Mouse (Mus musculus) retina, embryonic 14.5 days (tissue): ENCODE data around the gene Hps4.

Experiments
- DNase-seq: peaks from one replicate; pipeline ENCODE4 v3.0.0-alpha.2; 2015; ENCODE audit warnings: low spot score

Hps4 gene

GRCm38 (mm10) chr5:112367929-112368328 lies 25.0 kb downstream of the Hps4 start:
- no peak for DNase-seq

GRCm38 (mm10) chr5:112368666-112369065 lies 25.8 kb downstream of the Hps4 start:
- peak; percentile 4 for DNase-seq

GRCm38 (mm10) chr5:112369326-112369725 lies 26.4 kb downstream of the Hps4 start:
- DNase-seq, result no peak

GRCm38 (mm10) chr5:112370236-112370813 lies 27.4 kb downstream of the Hps4 start:
- DNase-seq, result no peak

GRCm38 (mm10) chr5:112371933-112372332 lies 29.1 kb downstream of the Hps4 start:
- peak; percentile 51 for DNase-seq

GRCm38 (mm10) chr5:112376111-112376510 lies 33.2 kb downstream of the Hps4 start:
- no peak for DNase-seq

GRCm38 (mm10) chr5:112377380-112377779 lies 34.5 kb downstream of the Hps4 start:
- DNase-seq, result no peak

- DNase-seq, result no peak
These were observed 35.8 kb downstream of the Hps4 start for GRCm38 (mm10) chr5:112378716-112379115.

- DNase-seq, result no peak
These were observed 38.3 kb downstream of the Hps4 start for GRCm38 (mm10) chr5:112381154-112381553.

- DNase-seq, result peak; percentile 12
These were observed 39.2 kb downstream of the Hps4 start for GRCm38 (mm10) chr5:112382042-112382441.

GRCm38 (mm10) chr5:112382641-112383330 lies 39.9 kb downstream of the Hps4 start:
- DNase-seq, result peak; percentile 50

- no peak for DNase-seq
These were observed 42.1 kb downstream of the Hps4 start for GRCm38 (mm10) chr5:112384805-112385472.

- no peak for DNase-seq
These were observed 43.1 kb downstream of the Hps4 start for GRCm38 (mm10) chr5:112385973-112386372.

GRCm38 (mm10) chr5:112389352-112389751 lies 46.5 kb downstream of the Hps4 start:
- DNase-seq, result no peak

- no peak for DNase-seq
These were observed 48.1 kb downstream of the Hps4 start for GRCm38 (mm10) chr5:112391002-112391401.

GRCm38 (mm10) chr5:112391676-112392323 lies 48.9 kb downstream of the Hps4 start:
- DNase-seq, result no peak

- DNase-seq, result peak; percentile 29
These were observed 51.0 kb downstream of the Hps4 start for GRCm38 (mm10) chr5:112393741-112394414.

GRCm38 (mm10) chr5:112394415-112394763 lies 51.5 kb downstream of the Hps4 start:
- DNase-seq, result no peak

- peak; percentile 82 for DNase-seq
These were observed 52.0 kb downstream of the Hps4 start, which contains the start of gene Asphd2 for GRCm38 (mm10) chr5:112394779-112395443. Gene Asphd2 (minus strand): TSS chr5:112394866.

GRCm38 (mm10) chr5:112396066-112396465 lies 53.2 kb downstream of the Hps4 start:
- DNase-seq, result no peak

GRCm38 (mm10) chr5:112399284-112399683 lies 56.4 kb downstream of the Hps4 start:
- DNase-seq, result no peak

- DNase-seq, result no peak
These were observed 59.6 kb downstream of the Hps4 start for GRCm38 (mm10) chr5:112402437-112402836.
